Mouse (Mus musculus) liver, embryonic 16.5 days (tissue): ENCODE data around the gene Mapkapk3. TPM values are rescaled to one million over a fixed set of nuclear protein-coding genes. Genes with fewer than 3 reads are reported as not detected.

Experiments used
- ATAC-seq: fragments of 200-750 bp; cut with Nextera tagmentation; 2 replicates; pipeline ENCODE4 v1.8.0; 2017; ENCODE audit warnings: low read depth, mild to moderate bottlenecking, moderate number of reproducible peaks, moderate library complexity
- H3K27ac ChIP-seq: fragments of 300-500 bp; sonication (generic); 2 replicates; pipeline ENCODE4 v1.5.1; 2014; ENCODE audit warnings: mild to moderate bottlenecking, low read length
- H3K27me3 ChIP-seq: fragments of 300-500 bp; sonication (generic); 2 replicates; pipeline ENCODE4 v1.6.1; 2014; ENCODE audit warnings: low read depth, low read length, mixed read lengths; ENCODE audit not compliant: control insufficient read depth, insufficient read depth
- H3K36me3 ChIP-seq: fragments of 300-500 bp; sonication (generic); 2 replicates; pipeline ENCODE4 v1.6.1; 2014; ENCODE audit warnings: mild to moderate bottlenecking; ENCODE audit not compliant: control insufficient read depth, insufficient read depth
- H3K4me1 ChIP-seq: fragments of 300-500 bp; sonication (generic); 2 replicates; pipeline ENCODE4 v1.6.1; 2014; ENCODE audit warnings: low read depth, low read length, mixed read lengths; ENCODE audit not compliant: control insufficient read depth
- H3K4me2 ChIP-seq: fragments of 300-500 bp; sonication (generic); 2 replicates; pipeline ENCODE4 v1.6.1; 2014; ENCODE audit warnings: low read depth, low read length, mixed read lengths
- H3K4me3 ChIP-seq: fragments of 300-500 bp; sonication (generic); 2 replicates; pipeline ENCODE4 v1.5.1; 2014; ENCODE audit warnings: low read depth, mild to moderate bottlenecking, low read length
- H3K9ac ChIP-seq: fragments of 300-500 bp; sonication (generic); 2 replicates; pipeline ENCODE4 v1.6.1; 2014; ENCODE audit warnings: low read depth, low read length
- H3K9me3 ChIP-seq: fragments of 300-500 bp; sonication (generic); replicated peaks from 2 replicates; pipeline ENCODE4 v1.6.1; 2016; ENCODE audit warnings: low read length; ENCODE audit not compliant: control insufficient read depth
- WGBS: fragments of 180-500 bp; shearing (Covaris S2); extraction: QIAGEN DNeasy Blood & Tissue Kit; methylation state at CpG from one replicate; pipeline ENCODE4 v1.1.7; 2014; ENCODE audit not compliant: insufficient replicate concordance; 5-methylcytosine and 5-hydroxymethylcytosine counted together
- polyA plus RNA-seq: library from polyadenylated mRNA; unstranded; fragments of >200 nt; fragmentation: Nextera tagmentation; extraction: Ambion mirVana; gene quantifications from 2 replicates; pipeline ENCODE4 v1.2.1, GENCODE M21; 2015

The Mapkapk3 gene
- polyA plus RNA-seq, 1 experiment from 2014 or later, result 9.9 TPM

GRCm38 (mm10) chr9:107255596-107255995 is 34.1 kb downstream of the Mapkapk3 start:
- H3K36me3 ChIP-seq, result no peaks in the 10 kb centered on the region
- H3K4me3 ChIP-seq, result no peak overlapping the region
- H3K27me3 ChIP-seq, result no peaks in the 10 kb centered on the region
- H3K27ac ChIP-seq, result no peak overlapping the region
- no peaks in the 10 kb centered on the region for H3K4me1 ChIP-seq
- H3K4me2 ChIP-seq, result no peak overlapping the region
- ATAC-seq, result no peak
- H3K9me3 ChIP-seq, result no peaks in the 10 kb centered on the region
- no peak overlapping the region for H3K9ac ChIP-seq
- 57% methylated on average over 3 of the region's 3 CpGs for WGBS

GRCm38 (mm10) chr9:107254925-107255324 is 34.8 kb downstream of the Mapkapk3 start:
- no peak for ATAC-seq
- Histone ChIP-seq H3K9ac (no peak overlapping the region), H3K4me2 (no peak overlapping the region), H3K36me3 (no peaks in the 10 kb centered on the region), H3K4me3 (no peak overlapping the region), H3K9me3 (no peaks in the 10 kb centered on the region), H3K4me1 (no peaks in the 10 kb centered on the region), H3K27ac (no peak overlapping the region), H3K27me3 (no peaks in the 10 kb centered on the region)
- 72% methylated on average over 3 of the region's 3 CpGs for WGBS

- WGBS, result 73% methylated on average over 12 of the region's 12 CpGs
Observed at GRCm38 (mm10) chr9:107254476-107254875, 35.2 kb downstream of the Mapkapk3 start.

GRCm38 (mm10) chr9:107252164-107252563 is 37.5 kb downstream of the Mapkapk3 start:
- H3K9me3 ChIP-seq, result no peaks in the 10 kb centered on the region
- H3K36me3 ChIP-seq, result no peaks in the 10 kb centered on the region
- H3K9ac ChIP-seq, result no peak overlapping the region
- H3K27me3 ChIP-seq, result no peaks in the 10 kb centered on the region
- no peak overlapping the region for H3K4me2 ChIP-seq
- ATAC-seq, result no peak
- H3K4me1 ChIP-seq, result no peaks in the 10 kb centered on the region
- no peak overlapping the region for H3K4me3 ChIP-seq
- WGBS, result 41% methylated on average over 5 of the region's 5 CpGs
- no peak overlapping the region for H3K27ac ChIP-seq

More at GRCm38 (mm10) chr9:107254476-107254875, 35.2 kb downstream of the Mapkapk3 start:
- no peaks in the 10 kb centered on the region for H3K36me3 ChIP-seq
- H3K4me3 ChIP-seq, result no peak overlapping the region
- no peak overlapping the region for H3K4me2 ChIP-seq
- no peak overlapping the region for H3K27ac ChIP-seq
- no peaks in the 10 kb centered on the region for H3K9me3 ChIP-seq
- H3K9ac ChIP-seq, result no peak overlapping the region
- H3K4me1 ChIP-seq, result no peaks in the 10 kb centered on the region
- no peak for ATAC-seq
- no peaks in the 10 kb centered on the region for H3K27me3 ChIP-seq

- Histone ChIP-seq H3K36me3 (no peaks in the 10 kb centered on the region), H3K4me3 (no peak overlapping the region), H3K27ac (no peak overlapping the region), H3K4me1 (no peaks in the 10 kb centered on the region), H3K27me3 (no peaks in the 10 kb centered on the region), H3K4me2 (no peak overlapping the region), H3K9me3 (no peaks in the 10 kb centered on the region), H3K9ac (no peak overlapping the region)
- no peak for ATAC-seq
- 60% methylated on average over 14 of the region's 14 CpGs for WGBS
Observed at GRCm38 (mm10) chr9:107250416-107251337, 39.0 kb downstream of the Mapkapk3 start.

- Histone ChIP-seq H3K27me3 (no peaks in the 10 kb centered on the region), H3K9ac (no peak overlapping the region), H3K4me1 (no peaks in the 10 kb centered on the region), H3K9me3 (no peaks in the 10 kb centered on the region), H3K36me3 (no peaks in the 10 kb centered on the region), H3K4me3 (no peak overlapping the region), H3K27ac (no peak overlapping the region), H3K4me2 (no peak overlapping the region)
- ATAC-seq, result no peak
- WGBS, result 52% methylated on average over 6 of the region's 6 CpGs
Observed at GRCm38 (mm10) chr9:107249154-107249553, 40.5 kb downstream of the Mapkapk3 start.

GRCm38 (mm10) chr9:107246170-107246569 is 43.5 kb downstream of the Mapkapk3 start:
- H3K4me2 ChIP-seq, result no peak overlapping the region
- WGBS, result 43% methylated on average over 4 of the region's 4 CpGs
- no peaks in the 10 kb centered on the region for H3K4me1 ChIP-seq

GRCm38 (mm10) chr9:107245311-107245710 is 44.4 kb downstream of the Mapkapk3 start:
- Histone ChIP-seq H3K27me3 (no peaks in the 10 kb centered on the region), H3K9me3 (no peaks in the 10 kb centered on the region), H3K4me2 (no peak overlapping the region), H3K9ac (no peak overlapping the region), H3K4me1 (no peaks in the 10 kb centered on the region), H3K27ac (no peak overlapping the region), H3K36me3 (no peaks in the 10 kb centered on the region), H3K4me3 (no peak overlapping the region)
- no peak for ATAC-seq
- WGBS, result 53% methylated on average over 4 of the region's 4 CpGs

More at GRCm38 (mm10) chr9:107246170-107246569, 43.5 kb downstream of the Mapkapk3 start:
- no peak overlapping the region for H3K27ac ChIP-seq
- H3K4me3 ChIP-seq, result no peak overlapping the region
- ATAC-seq, result no peak
- no peaks in the 10 kb centered on the region for H3K27me3 ChIP-seq
- H3K36me3 ChIP-seq, result no peaks in the 10 kb centered on the region
- no peak overlapping the region for H3K9ac ChIP-seq
- H3K9me3 ChIP-seq, result no peaks in the 10 kb centered on the region

- 49% methylated on average over 5 of the region's 5 CpGs for WGBS
- Histone ChIP-seq H3K27ac (no peak overlapping the region), H3K4me3 (no peak overlapping the region), H3K4me2 (no peak overlapping the region), H3K36me3 (no peaks in the 10 kb centered on the region), H3K9me3 (no peaks in the 10 kb centered on the region), H3K27me3 (peaks cover 50% of the 10 kb centered on the region), H3K4me1 (peaks cover 3% of the 10 kb centered on the region), H3K9ac (no peak overlapping the region)
- ATAC-seq, result no peak
Observed at GRCm38 (mm10) chr9:107236151-107236550, 53.5 kb downstream of the Mapkapk3 start.
